Mouse (Mus musculus): ENCODE measurements around the gene Iqch. TPM values are rescaled to one million over a fixed set of nuclear protein-coding genes. Genes with fewer than 3 reads are reported as not detected.

Gene Iqch
- polyA plus RNA-seq, 1 experiment from 2014 or later, result 0.11 TPM

DNA sequence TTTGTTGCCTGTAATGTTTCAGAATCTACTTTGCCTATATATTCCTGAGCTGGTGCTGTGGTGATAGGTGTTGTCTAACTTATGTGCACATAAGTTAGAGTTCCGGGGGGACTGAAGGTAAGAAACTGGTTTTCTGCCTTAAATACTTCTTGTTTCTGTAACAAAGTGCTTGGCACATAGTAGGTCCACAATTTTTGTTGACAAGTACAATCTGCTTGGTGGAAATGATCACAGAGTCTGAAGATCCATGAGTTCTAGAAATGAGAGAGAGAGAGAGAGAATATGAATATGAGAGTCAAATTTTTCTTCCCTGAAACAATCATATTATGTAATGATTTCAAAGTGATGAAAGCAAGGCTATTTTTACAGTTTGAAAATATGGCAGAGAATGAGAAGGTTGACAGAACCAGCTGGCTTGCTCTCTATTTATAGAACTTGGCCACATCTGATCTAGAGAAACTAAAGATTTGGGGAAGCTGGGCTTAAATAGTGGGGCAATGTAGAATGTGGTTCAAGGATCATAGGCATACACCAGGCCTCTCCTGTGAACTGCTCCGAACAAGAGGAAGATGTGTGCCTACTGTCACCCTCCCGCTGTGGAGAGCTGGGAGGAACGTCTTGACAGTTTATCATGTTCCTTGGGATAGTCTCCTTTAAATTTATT is 39.8 kb upstream of the Iqch start:
- no peak overlapping the region for H3K4me3 ChIP-seq (replicated peaks; ENCODE audit: low read depth, low read length)
- H3K27me3 ChIP-seq (ENCODE audit: control insufficient read depth, insufficient read depth, low read length), result no peaks in the 10 kb centered on the region
- H3K4me1 ChIP-seq (ENCODE audit: control insufficient read depth, insufficient read depth, low read length), result no peaks in the 10 kb centered on the region
- WGBS, result 94% methylated on average over 4 of the region's 4 CpGs
- H3K27ac ChIP-seq (replicated peaks; ENCODE audit: low read depth, low read length), result no peak overlapping the region
- H3K9ac ChIP-seq (replicated peaks; ENCODE audit: low read length), result no peak overlapping the region
- DNase-seq (no peak), ATAC-seq (ENCODE audit: low FRiP score, low TSS enrichment) (no peak)
- H3K4me2 ChIP-seq (ENCODE audit: low read length), result no peak overlapping the region
- peaks cover 46% of the 10 kb centered on the region for H3K36me3 ChIP-seq (ENCODE audit: control insufficient read depth, insufficient read depth, low read length)
- H3K9me3 ChIP-seq (ENCODE audit: control insufficient read depth, low read length), result no peaks in the 10 kb centered on the region

DNA sequence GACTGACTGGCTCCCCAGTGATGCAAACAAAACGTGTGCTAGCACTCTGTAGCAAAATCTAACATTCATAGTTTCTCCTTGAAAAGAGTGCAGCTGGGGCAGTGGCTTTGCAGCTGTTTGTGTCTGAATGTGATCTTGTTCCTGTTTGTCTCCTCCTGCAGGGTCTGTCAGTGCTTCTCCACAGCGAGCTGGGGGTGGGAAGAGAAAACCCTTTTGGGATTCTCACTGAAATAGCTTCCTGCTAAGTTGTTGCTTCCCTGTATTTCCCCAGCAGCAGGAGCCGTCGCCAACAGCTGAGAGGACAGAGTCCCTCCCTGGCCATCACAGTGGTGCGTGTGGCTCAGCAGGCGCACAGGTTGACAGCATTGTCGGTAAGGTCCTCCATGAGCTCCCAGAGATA is 33.8 kb upstream of the Iqch start:
- no peak for DNase-seq
- Histone ChIP-seq H3K4me3 (replicated peaks; ENCODE audit: low read depth, low read length) (no peak overlapping the region), H3K9ac (replicated peaks; ENCODE audit: low read length) (no peak overlapping the region), H3K27ac (replicated peaks; ENCODE audit: low read depth, low read length) (no peak overlapping the region), H3K27me3 (ENCODE audit: control insufficient read depth, insufficient read depth, low read length) (no peaks in the 10 kb centered on the region), H3K9me3 (ENCODE audit: control insufficient read depth, low read length) (no peaks in the 10 kb centered on the region), H3K36me3 (ENCODE audit: control insufficient read depth, insufficient read depth, low read length) (peaks cover 43% of the 10 kb centered on the region), H3K4me1 (ENCODE audit: control insufficient read depth, insufficient read depth, low read length) (peaks cover 7% of the 10 kb centered on the region), H3K4me2 (ENCODE audit: low read length) (no peak overlapping the region)
- ATAC-seq (ENCODE audit: low FRiP score, low TSS enrichment), result no peak
- 65% methylated on average over 7 of the region's 7 CpGs for WGBS

- DNase-seq (no peak), ATAC-seq (ENCODE audit: low FRiP score, low TSS enrichment) (no peak)
- 38% methylated on average over 7 of the region's 7 CpGs for WGBS
- Histone ChIP-seq H3K27ac (replicated peaks; ENCODE audit: low read depth, low read length) (no peak overlapping the region; the same call in 1 of the 2 replicates), H3K4me2 (ENCODE audit: low read length) (no peak overlapping the region), H3K36me3 (ENCODE audit: control insufficient read depth, insufficient read depth, low read length) (peaks cover 36% of the 10 kb centered on the region), H3K9me3 (ENCODE audit: control insufficient read depth, low read length) (no peaks in the 10 kb centered on the region), H3K9ac (replicated peaks; ENCODE audit: low read length) (no peak overlapping the region), H3K27me3 (ENCODE audit: control insufficient read depth, insufficient read depth, low read length) (no peaks in the 10 kb centered on the region), H3K4me3 (replicated peaks; ENCODE audit: low read depth, low read length) (no peak overlapping the region), H3K4me1 (ENCODE audit: control insufficient read depth, insufficient read depth, low read length) (peaks cover 7% of the 10 kb centered on the region)
These were observed 31.0 kb upstream of the Iqch start for GRCm38 (mm10) chr9:63633334-63633733.

DNA sequence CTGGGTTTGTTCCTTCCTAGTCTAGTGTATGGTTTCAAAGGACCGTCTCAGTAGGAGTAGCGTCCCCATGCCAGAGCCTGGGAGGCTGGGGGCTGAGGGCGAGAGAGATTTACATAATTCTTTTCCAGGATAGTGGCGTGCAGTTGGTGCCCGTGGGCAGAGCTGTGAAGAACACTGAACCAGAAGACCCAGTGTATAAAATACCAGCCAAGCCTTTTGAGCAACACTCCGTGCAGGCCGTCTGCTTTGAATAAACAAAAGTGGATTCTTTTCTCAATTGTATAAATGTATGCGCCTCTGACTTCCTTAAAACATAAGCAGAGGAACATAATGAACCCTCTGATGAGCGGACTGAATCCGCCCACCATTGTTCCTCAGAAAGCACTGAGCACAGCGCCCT is 30.6 kb upstream of the Iqch start:
- ATAC-seq (ENCODE audit: low FRiP score, low TSS enrichment) (no peak), DNase-seq (peak; percentile 54)
- peaks cover 36% of the 10 kb centered on the region for H3K36me3 ChIP-seq (ENCODE audit: control insufficient read depth, insufficient read depth, low read length)

DNA sequence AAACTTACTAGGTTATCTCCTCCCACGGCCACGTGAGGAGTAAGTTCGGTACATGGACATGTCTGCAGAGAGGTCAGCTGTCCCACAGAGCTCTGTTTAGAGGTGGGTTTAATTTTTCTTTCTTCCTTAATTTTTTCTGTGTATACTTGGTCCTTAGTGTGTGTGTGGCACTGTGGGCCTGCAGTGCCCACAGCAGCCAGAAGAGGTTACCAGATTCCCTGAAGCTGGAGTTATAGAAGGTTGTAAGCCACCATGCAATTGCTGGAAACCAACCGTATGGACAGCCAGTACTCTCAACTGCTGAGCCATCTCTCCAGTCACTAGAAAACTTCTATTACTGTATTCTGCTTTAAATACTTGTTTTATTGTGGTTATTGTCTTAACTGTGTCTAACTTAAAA is 29.8 kb upstream of the Iqch start:
- ATAC-seq (ENCODE audit: low FRiP score, low TSS enrichment), result no peak
- Histone ChIP-seq H3K4me3 (replicated peaks; ENCODE audit: low read depth, low read length) (no peak overlapping the region), H3K36me3 (ENCODE audit: control insufficient read depth, insufficient read depth, low read length) (peaks cover 30% of the 10 kb centered on the region), H3K4me1 (ENCODE audit: control insufficient read depth, insufficient read depth, low read length) (peaks cover 7% of the 10 kb centered on the region), H3K27ac (replicated peaks; ENCODE audit: low read depth, low read length) (no peak overlapping the region), H3K4me2 (ENCODE audit: low read length) (no peak overlapping the region), H3K9me3 (ENCODE audit: control insufficient read depth, low read length) (no peaks in the 10 kb centered on the region), H3K27me3 (ENCODE audit: control insufficient read depth, insufficient read depth, low read length) (no peaks in the 10 kb centered on the region), H3K9ac (replicated peaks; ENCODE audit: low read length) (no peak overlapping the region)
- no peak for DNase-seq
- WGBS, result 60% methylated on average over 4 of the region's 4 CpGs

More for the DNA sequence above, 30.6 kb upstream of the Iqch start:
- H3K4me1 ChIP-seq (ENCODE audit: control insufficient read depth, insufficient read depth, low read length), result peaks cover 7% of the 10 kb centered on the region
- H3K9me3 ChIP-seq (ENCODE audit: control insufficient read depth, low read length), result no peaks in the 10 kb centered on the region
- H3K27me3 ChIP-seq (ENCODE audit: control insufficient read depth, insufficient read depth, low read length), result no peaks in the 10 kb centered on the region
- no peak overlapping the region for H3K4me2 ChIP-seq (ENCODE audit: low read length)
- H3K27ac ChIP-seq (replicated peaks; ENCODE audit: low read depth, low read length), result no peak overlapping the region; the same call in 1 of the 2 replicates
- H3K9ac ChIP-seq (replicated peaks; ENCODE audit: low read length), result no peak overlapping the region
- 18% methylated on average over 11 of the region's 11 CpGs for WGBS
- H3K4me3 ChIP-seq (replicated peaks; ENCODE audit: low read depth, low read length), result no peak overlapping the region

DNA sequence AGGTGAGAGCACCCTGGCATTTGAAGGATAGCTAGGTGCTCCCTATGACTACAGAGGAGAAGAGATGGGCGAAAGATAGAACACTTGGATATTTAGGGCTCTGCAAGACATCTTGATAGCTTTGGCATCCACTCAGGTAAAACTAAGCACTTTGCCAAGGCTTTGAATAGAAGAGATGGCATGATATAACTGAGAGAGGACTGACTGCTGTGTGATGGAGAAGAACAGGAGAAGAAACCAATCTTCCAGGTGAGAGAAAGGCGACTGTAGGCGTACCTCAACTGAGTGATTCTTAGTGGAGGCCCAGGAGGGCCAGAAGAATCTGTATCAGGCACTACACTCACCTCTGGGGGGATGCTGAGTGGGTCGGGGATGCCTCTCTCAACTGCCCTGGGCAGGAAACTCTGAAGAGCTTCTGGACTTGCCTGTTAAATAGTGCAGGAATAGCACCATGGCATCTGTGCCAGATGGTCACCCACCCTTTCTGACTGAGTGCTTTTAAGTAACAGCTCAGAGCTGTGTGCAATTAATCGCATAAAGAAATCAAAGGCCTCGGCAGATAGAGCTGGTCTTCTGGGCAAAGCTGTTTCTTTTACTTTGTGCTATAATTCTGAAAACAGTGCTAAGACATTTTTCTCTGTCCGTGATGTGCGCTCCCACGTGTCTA is 22.9 kb upstream of the Iqch start:
- 91% methylated on average over 9 of the region's 9 CpGs for WGBS
- no peak overlapping the region for H3K4me3 ChIP-seq (replicated peaks; ENCODE audit: low read depth, low read length)
- H3K4me2 ChIP-seq (ENCODE audit: low read length), result no peak overlapping the region
- no peak overlapping the region for H3K9ac ChIP-seq (replicated peaks; ENCODE audit: low read length)
- ATAC-seq (ENCODE audit: low FRiP score, low TSS enrichment), result no peak
- peaks cover 24% of the 10 kb centered on the region for H3K36me3 ChIP-seq (ENCODE audit: control insufficient read depth, insufficient read depth, low read length)
- no peaks in the 10 kb centered on the region for H3K9me3 ChIP-seq (ENCODE audit: control insufficient read depth, low read length)
- no peaks in the 10 kb centered on the region for H3K27me3 ChIP-seq (ENCODE audit: control insufficient read depth, insufficient read depth, low read length)
- H3K27ac ChIP-seq (replicated peaks; ENCODE audit: low read depth, low read length), result no peak overlapping the region
- peaks cover 14% of the 10 kb centered on the region; the same call in 1 of the 2 replicates for H3K4me1 ChIP-seq (ENCODE audit: control insufficient read depth, insufficient read depth, low read length)
- no peak for DNase-seq

- H3K27me3 ChIP-seq (ENCODE audit: control insufficient read depth, insufficient read depth, low read length), result no peaks in the 10 kb centered on the region
- H3K36me3 ChIP-seq (ENCODE audit: control insufficient read depth, insufficient read depth, low read length), result peaks cover 20% of the 10 kb centered on the region
- DNase-seq, result no peak
- H3K27ac ChIP-seq (replicated peaks; ENCODE audit: low read depth, low read length), result no peak overlapping the region
- WGBS, result 77% methylated on average over 15 of the region's 15 CpGs
- H3K9ac ChIP-seq (replicated peaks; ENCODE audit: low read length), result no peak overlapping the region
- H3K4me1 ChIP-seq (ENCODE audit: control insufficient read depth, insufficient read depth, low read length), result peaks cover 14% of the 10 kb centered on the region; the same call in 1 of the 2 replicates
- H3K4me2 ChIP-seq (ENCODE audit: low read length), result no peak overlapping the region
- H3K4me3 ChIP-seq (replicated peaks; ENCODE audit: low read depth, low read length), result no peak overlapping the region
- H3K9me3 ChIP-seq (ENCODE audit: control insufficient read depth, low read length), result no peaks in the 10 kb centered on the region
- ATAC-seq (ENCODE audit: low FRiP score, low TSS enrichment), result no peak
These were observed 21.7 kb upstream of the Iqch start for GRCm38 (mm10) chr9:63623895-63624569.

- Histone ChIP-seq H3K9me3 (ENCODE audit: control insufficient read depth, low read length) (no peaks in the 10 kb centered on the region), H3K9ac (replicated peaks; ENCODE audit: low read length) (no peak overlapping the region), H3K36me3 (ENCODE audit: control insufficient read depth, insufficient read depth, low read length) (peaks cover 29% of the 10 kb centered on the region), H3K4me2 (ENCODE audit: low read length) (no peak overlapping the region), H3K27me3 (ENCODE audit: control insufficient read depth, insufficient read depth, low read length) (no peaks in the 10 kb centered on the region), H3K27ac (replicated peaks; ENCODE audit: low read depth, low read length) (no peak overlapping the region), H3K4me1 (ENCODE audit: control insufficient read depth, insufficient read depth, low read length) (peaks cover 11% of the 10 kb centered on the region), H3K4me3 (replicated peaks; ENCODE audit: low read depth, low read length) (no peak overlapping the region)
- no peak for ATAC-seq (ENCODE audit: low FRiP score, low TSS enrichment)
- DNase-seq, result no peak
- 96% methylated on average over 2 of the region's 2 CpGs for WGBS
These were observed 15.7 kb upstream of the Iqch start for GRCm38 (mm10) chr9:63617967-63618366.
